Mouse (Mus musculus) kidney, adult 2 months (tissue): ENCODE results near the gene Thy1.

ENCODE experiments used
- CTCF ChIP-seq: fragments of 200-500 bp; conservative IDR thresholded peaks from 2 replicates; pipeline ENCODE4 v1.5.1; 2011; ENCODE audit warnings: low read depth, mild to moderate bottlenecking, control low read depth, low read length, moderate library complexity, mixed read lengths; ENCODE audit not compliant: insufficient read depth, insufficient read length
- POLR2A ChIP-seq: fragments of 200-500 bp; IDR thresholded peaks from one replicate; pipeline ENCODE4 v1.6.1; 2011; ENCODE audit warnings: low read depth, low read length, control low read depth

DNA sequence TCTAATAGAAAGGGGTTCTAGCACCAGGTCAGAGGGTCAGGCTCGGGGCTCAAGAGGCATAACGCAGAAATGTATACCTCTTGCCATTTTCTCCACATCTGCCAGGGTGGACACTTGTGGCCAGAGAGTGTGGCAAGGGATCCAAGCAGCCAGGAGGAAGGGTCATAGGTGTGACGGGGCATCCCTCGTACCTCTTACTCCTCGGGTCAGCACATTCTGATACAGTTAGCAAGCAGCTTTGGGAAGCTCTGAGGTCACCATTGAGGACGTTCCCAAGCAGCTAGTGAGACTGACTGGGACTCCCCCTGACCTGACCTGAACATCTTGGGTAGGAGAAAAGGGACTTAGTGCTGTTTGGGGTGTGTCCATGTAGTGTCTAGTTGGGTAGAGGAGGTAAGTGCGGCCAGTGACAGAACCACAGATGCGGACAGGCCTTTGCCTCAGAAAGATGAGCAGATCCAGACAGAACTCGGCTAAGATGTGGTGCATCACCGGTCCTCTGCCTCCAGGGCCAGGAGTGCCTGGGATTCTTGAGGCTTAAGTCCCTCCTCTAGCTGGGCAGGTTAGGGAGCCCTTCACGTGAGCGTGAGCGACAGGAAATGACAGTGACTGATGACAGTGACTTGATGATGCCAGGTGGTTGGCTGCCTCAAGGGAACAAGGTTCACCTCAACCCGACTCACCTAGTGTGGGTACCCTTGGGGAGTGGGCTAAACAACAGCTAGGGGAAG lies 27.1 kb downstream of the Thy1 start:
- TF ChIP-seq CTCF (no peak), POLR2A (no peak)
